Mouse (Mus musculus) embryonic facial prominence, embryonic 11.5 days (tissue): ENCODE results near the gene AC124502.3. TPM values are rescaled to one million over a fixed set of nuclear protein-coding genes. Genes with fewer than 3 reads are reported as not detected.

ENCODE experiments used
- ATAC-seq: fragments of 200-750 bp; cut with Nextera tagmentation; replicated peaks from 2 replicates; pipeline ENCODE4 v1.8.0; 2017; ENCODE audit warnings: low read depth; ENCODE audit not compliant: insufficient number of reproducible peaks, low FRiP score, low TSS enrichment
- DNase-seq: peaks from one replicate; pipeline ENCODE4 v3.0.0-alpha.2; 2015; ENCODE audit warnings: low spot score
- H3K27ac ChIP-seq: fragments of 300-500 bp; sonication (generic); replicated peaks from 2 replicates; pipeline ENCODE4 v1.5.1; 2014; ENCODE audit warnings: mild to moderate bottlenecking, low read depth, low read length, control low read depth
- H3K27me3 ChIP-seq: fragments of 300-500 bp; sonication (generic); 2 replicates; pipeline ENCODE4 v1.6.1; 2014; ENCODE audit warnings: mild to moderate bottlenecking, low read length, moderate library complexity, mixed read lengths; ENCODE audit not compliant: control insufficient read depth, insufficient read depth
- H3K36me3 ChIP-seq: fragments of 300-500 bp; sonication (generic); replicated peaks from 2 replicates; pipeline ENCODE4 v1.6.1; 2014; ENCODE audit warnings: low read depth, mild to moderate bottlenecking, low read length, moderate library complexity, mixed read lengths; ENCODE audit not compliant: control insufficient read depth, insufficient read depth
- H3K4me1 ChIP-seq: fragments of 300-500 bp; sonication (generic); 2 replicates; pipeline ENCODE4 v1.6.1; 2014; ENCODE audit warnings: low read length, mixed read lengths; ENCODE audit not compliant: control insufficient read depth, insufficient read depth
- H3K4me2 ChIP-seq: fragments of 300-500 bp; sonication (generic); 2 replicates; pipeline ENCODE4 v1.6.1; 2014; ENCODE audit warnings: low read depth, mild to moderate bottlenecking, control low read depth, low read length, moderate library complexity
- H3K4me3 ChIP-seq: fragments of 300-500 bp; sonication (generic); 2 replicates; pipeline ENCODE4 v1.5.1; 2014; ENCODE audit warnings: low read depth, low read length, control low read depth
- H3K9ac ChIP-seq: fragments of 300-500 bp; sonication (generic); replicated peaks from 2 replicates; pipeline ENCODE4 v1.6.1; 2014; ENCODE audit warnings: mild to moderate bottlenecking, control low read depth, low read length
- H3K9me3 ChIP-seq: fragments of 300-500 bp; sonication (generic); replicated peaks from 2 replicates; pipeline ENCODE4 v1.6.1; 2016; ENCODE audit warnings: mild to moderate bottlenecking, low read length, inconsistent platforms, mixed read lengths; ENCODE audit not compliant: control insufficient read depth
- WGBS: fragments of 180-500 bp; shearing (Covaris S2); extraction: QIAGEN DNeasy Blood & Tissue Kit; methylation state at CpG from one replicate; pipeline ENCODE4 v1.1.7; 2014; 5-methylcytosine and 5-hydroxymethylcytosine counted together
- polyA plus RNA-seq: library from polyadenylated mRNA; unstranded; fragments of >200 nt; fragmentation: Nextera tagmentation; extraction: Ambion mirVana; gene quantifications from 2 replicates; pipeline ENCODE4 v1.2.1, GENCODE M21; 2014

The AC124502.3 gene
- 0.96 and 1.6 TPM in 2 replicates for polyA plus RNA-seq

GRCm38 (mm10) chr19:5038709-5039156, at the start of gene AC124502.3, which contains the start of gene B4gat1:
AC124502.3 (plus strand) TSS chr19:5038891.
B4gat1 (plus strand) TSS chr19:5038826.
- H3K36me3 ChIP-seq = no peaks in the 10 kb centered on the region
- WGBS = under 1% methylated on average over 40 of the region's 44 CpGs
- peak within 1 kb of the TSS; percentile 76 for H3K27ac ChIP-seq
- peak within 1 kb of the TSS; percentile 83 for H3K9ac ChIP-seq
- peak; percentile 95 for DNase-seq
- peak within 1 kb of the TSS; percentile 98 for H3K4me2 ChIP-seq
- H3K27me3 ChIP-seq = no peaks in the 10 kb centered on the region
- peak; percentile 64 for ATAC-seq
- peaks cover 6% of the 10 kb centered on the region for H3K4me1 ChIP-seq
- peak within 1 kb of the TSS; percentile 72 for H3K4me3 ChIP-seq
- no peaks in the 10 kb centered on the region for H3K9me3 ChIP-seq

GRCm38 (mm10) chr19:4989013-4989412, 49.7 kb upstream of the AC124502.3 start:
- ATAC-seq = no peak
- no peak overlapping the region for H3K4me3 ChIP-seq
- no peaks in the 10 kb centered on the region for H3K9me3 ChIP-seq
- H3K27me3 ChIP-seq = peaks cover 36% of the 10 kb centered on the region
- H3K9ac ChIP-seq = no peak overlapping the region
- DNase-seq = peak; percentile 97
- H3K4me1 ChIP-seq = no peaks in the 10 kb centered on the region
- WGBS = 4% methylated on average over 13 of the region's 13 CpGs
- H3K36me3 ChIP-seq = no peaks in the 10 kb centered on the region
- H3K4me2 ChIP-seq = no peak overlapping the region
- no peak overlapping the region for H3K27ac ChIP-seq

GRCm38 (mm10) chr19:4989434-4990255, 49.0 kb upstream of the AC124502.3 start:
- H3K36me3 ChIP-seq = no peaks in the 10 kb centered on the region
- no peak overlapping the region for H3K4me3 ChIP-seq
- DNase-seq (no peak), ATAC-seq (no peak)
- peaks cover 34% of the 10 kb centered on the region for H3K27me3 ChIP-seq
- no peaks in the 10 kb centered on the region for H3K9me3 ChIP-seq
- H3K4me1 ChIP-seq = no peaks in the 10 kb centered on the region
- whole genome bisulfite sequencing = 17% methylated on average over 45 of the region's 47 CpGs
- H3K27ac ChIP-seq = no peak overlapping the region
- H3K4me2 ChIP-seq = no peak overlapping the region
- no peak overlapping the region for H3K9ac ChIP-seq

GRCm38 (mm10) chr19:4990256-4990625, 48.5 kb upstream of the AC124502.3 start, which contains the start of gene Npas4:
Npas4 (minus strand) TSS chr19:4990316.
- Histone ChIP-seq H3K27me3 (peaks cover 30% of the 10 kb centered on the region), H3K4me3 (no peak within 1 kb of the TSS), H3K27ac (no peak within 1 kb of the TSS), H3K36me3 (no peaks in the 10 kb centered on the region), H3K9ac (no peak within 1 kb of the TSS), H3K4me2 (no peak within 1 kb of the TSS), H3K4me1 (no peaks in the 10 kb centered on the region), H3K9me3 (no peaks in the 10 kb centered on the region)
- WGBS = 18% methylated on average over 4 of the region's 4 CpGs
- no peak for ATAC-seq
- DNase-seq = no peak

GRCm38 (mm10) chr19:4990716-4991115, 48.0 kb upstream of the AC124502.3 start:
- ATAC-seq = no peak

GRCm38 (mm10) chr19:4992371-4992770, 46.3 kb upstream of the AC124502.3 start:
- WGBS = 21% methylated on average over 8 of the region's 8 CpGs
- H3K4me1 ChIP-seq = no peaks in the 10 kb centered on the region
- DNase-seq (peak; percentile 66), ATAC-seq (no peak)
- no peak overlapping the region for H3K4me3 ChIP-seq
- H3K9ac ChIP-seq = no peak overlapping the region
- no peak overlapping the region for H3K27ac ChIP-seq
- no peaks in the 10 kb centered on the region for H3K36me3 ChIP-seq
- H3K9me3 ChIP-seq = no peaks in the 10 kb centered on the region
- peaks cover 30% of the 10 kb centered on the region for H3K27me3 ChIP-seq
- H3K4me2 ChIP-seq = no peak overlapping the region

More at GRCm38 (mm10) chr19:4990716-4991115, 48.0 kb upstream of the AC124502.3 start:
- Histone ChIP-seq H3K4me1 (no peaks in the 10 kb centered on the region), H3K9me3 (no peaks in the 10 kb centered on the region), H3K27ac (no peak overlapping the region), H3K4me3 (no peak overlapping the region), H3K4me2 (no peak overlapping the region), H3K9ac (no peak overlapping the region), H3K27me3 (peaks cover 30% of the 10 kb centered on the region), H3K36me3 (no peaks in the 10 kb centered on the region)
- 2% methylated on average over 21 of the region's 22 CpGs for WGBS
- DNase-seq = no peak

- no peak overlapping the region for H3K27ac ChIP-seq
- DNase-seq = no peak
Observed at GRCm38 (mm10) chr19:4992904-4993303, 45.8 kb upstream of the AC124502.3 start.

GRCm38 (mm10) chr19:4994043-4994442, 44.6 kb upstream of the AC124502.3 start:
- ATAC-seq = no peak
- Histone ChIP-seq H3K4me2 (no peak overlapping the region), H3K27me3 (peaks cover 30% of the 10 kb centered on the region), H3K36me3 (no peaks in the 10 kb centered on the region), H3K27ac (no peak overlapping the region), H3K4me3 (no peak overlapping the region), H3K9ac (no peak overlapping the region), H3K4me1 (no peaks in the 10 kb centered on the region), H3K9me3 (no peaks in the 10 kb centered on the region)
- DNase-seq = no peak
- WGBS = 60% methylated on average over 5 of the region's 5 CpGs

More at GRCm38 (mm10) chr19:4992904-4993303, 45.8 kb upstream of the AC124502.3 start:
- no peak overlapping the region for H3K4me3 ChIP-seq
- H3K9me3 ChIP-seq = no peaks in the 10 kb centered on the region
- H3K27me3 ChIP-seq = peaks cover 30% of the 10 kb centered on the region
- 9% methylated on average over 9 of the region's 9 CpGs for WGBS
- H3K36me3 ChIP-seq = no peaks in the 10 kb centered on the region
- no peaks in the 10 kb centered on the region for H3K4me1 ChIP-seq
- H3K9ac ChIP-seq = no peak overlapping the region
- ATAC-seq = no peak
- H3K4me2 ChIP-seq = no peak overlapping the region
